Mouse (Mus musculus): ENCODE measurements around the gene Xcl1. TPM values are rescaled to one million over a fixed set of nuclear protein-coding genes. Genes with fewer than 3 reads are reported as not detected.
"Not testable (repeated sequence)": the region's sequence is repeated elsewhere in the genome, so short reads cannot be mapped to it uniquely, and the experiment has no call there.

The Xcl1 gene
- 5.2 TPM in 1 of 2 replicates, not detected in the other for total RNA-seq (2015; ENCODE audit: low replicate concordance)
- 0.98 and 2.8 TPM in 2 replicates for total RNA-seq (2017; ENCODE audit: low replicate concordance)

GRCm38 (mm10) chr1:164935477-164936044 is at the start of gene Xcl1:
Gene Xcl1, minus strand, starts transcription at chr1:164935527.
- ATAC-seq (replicated peaks; ENCODE audit: low FRiP score, poor library complexity, severe bottlenecking) = no peak

GRCm38 (mm10) chr1:164984681-164985080 is 49.4 kb upstream of the Xcl1 start:
- not testable (repeated sequence) for ATAC-seq (replicated peaks; ENCODE audit: low FRiP score, poor library complexity, severe bottlenecking)

- no peak for ATAC-seq (replicated peaks; ENCODE audit: low FRiP score, poor library complexity, severe bottlenecking)
These were observed 42.0 kb upstream of the Xcl1 start for GRCm38 (mm10) chr1:164977351-164977750.

GRCm38 (mm10) chr1:164975729-164976128 is 40.4 kb upstream of the Xcl1 start:
- ATAC-seq (replicated peaks; ENCODE audit: low FRiP score, poor library complexity, severe bottlenecking) = no peak

GRCm38 (mm10) chr1:164975276-164975675 is 39.9 kb upstream of the Xcl1 start:
- no peak for ATAC-seq (replicated peaks; ENCODE audit: low FRiP score, poor library complexity, severe bottlenecking)

- ATAC-seq (replicated peaks; ENCODE audit: low FRiP score, poor library complexity, severe bottlenecking) = no peak
These were observed 38.5 kb upstream of the Xcl1 start for GRCm38 (mm10) chr1:164973790-164974189.

GRCm38 (mm10) chr1:164973341-164973740 is 38.0 kb upstream of the Xcl1 start:
- no peak for ATAC-seq (replicated peaks; ENCODE audit: low FRiP score, poor library complexity, severe bottlenecking)

- ATAC-seq (replicated peaks; ENCODE audit: low FRiP score, poor library complexity, severe bottlenecking) = no peak
These were observed 37.4 kb upstream of the Xcl1 start for GRCm38 (mm10) chr1:164972744-164973143.

GRCm38 (mm10) chr1:164966095-164966698 is 30.9 kb upstream of the Xcl1 start:
- ATAC-seq (replicated peaks; ENCODE audit: low FRiP score, poor library complexity, severe bottlenecking) = no peak

- no peak for ATAC-seq (replicated peaks; ENCODE audit: low FRiP score, poor library complexity, severe bottlenecking)
These were observed 25.3 kb upstream of the Xcl1 start for GRCm38 (mm10) chr1:164960610-164961009.

GRCm38 (mm10) chr1:164959787-164960385 is 24.6 kb upstream of the Xcl1 start:
- no peak for ATAC-seq (replicated peaks; ENCODE audit: low FRiP score, poor library complexity, severe bottlenecking)

- no peak for ATAC-seq (replicated peaks; ENCODE audit: low FRiP score, poor library complexity, severe bottlenecking)
These were observed 23.8 kb upstream of the Xcl1 start for GRCm38 (mm10) chr1:164959160-164959559.

GRCm38 (mm10) chr1:164957974-164958373 is 22.6 kb upstream of the Xcl1 start:
- ATAC-seq (replicated peaks; ENCODE audit: low FRiP score, poor library complexity, severe bottlenecking) = no peak

GRCm38 (mm10) chr1:164956725-164957399 is 21.5 kb upstream of the Xcl1 start:
- no peak for ATAC-seq (replicated peaks; ENCODE audit: low FRiP score, poor library complexity, severe bottlenecking)

- ATAC-seq (replicated peaks; ENCODE audit: low FRiP score, poor library complexity, severe bottlenecking) = no peak
These were observed 20.3 kb upstream of the Xcl1 start for GRCm38 (mm10) chr1:164955452-164956196.

- ATAC-seq (replicated peaks; ENCODE audit: low FRiP score, poor library complexity, severe bottlenecking) = no peak
These were observed 18.2 kb upstream of the Xcl1 start for GRCm38 (mm10) chr1:164953574-164953973.

- no peak for ATAC-seq (replicated peaks; ENCODE audit: low FRiP score, poor library complexity, severe bottlenecking)
These were observed 733 bp upstream of the Xcl1 start for GRCm38 (mm10) chr1:164936060-164936459.

GRCm38 (mm10) chr1:164933441-164934188 is 1.7 kb downstream of the Xcl1 start:
- ATAC-seq (replicated peaks; ENCODE audit: low FRiP score, poor library complexity, severe bottlenecking) = no peak

- no peak for ATAC-seq (replicated peaks; ENCODE audit: low FRiP score, poor library complexity, severe bottlenecking)
These were observed 4.2 kb downstream of the Xcl1 start for GRCm38 (mm10) chr1:164931135-164931534.

Measured in erythroblast, adult 5-6 weeks (primary cell).